ENCODE assay signal across 8 mouse cellular contexts in genomic region chr6:22288004-22288736, GRCm38 (mm10). TPM values are rescaled to one million over a fixed set of nuclear protein-coding genes. Genes with fewer than 3 reads are reported as not detected.
DNase-seq lines count a peak whose midpoint lies in the region; ATAC-seq and TF ChIP-seq lines count a peak whose summit lies in the region.

Wnt16 (plus strand) TSS chr6:22288227.

- no peak within 1 kb of the TSS for H3K4me3 ChIP-seq in kidney, adult 2 months (ENCODE audit: insufficient read depth, low read depth, low read length)
- peak within 1 kb of the TSS; percentile 38 for H3K4me3 ChIP-seq in forebrain, postnatal 0 days (ENCODE audit: low read depth, low read length)
- peak within 1 kb of the TSS; percentile 39 for H3K4me3 ChIP-seq in midbrain, embryonic 15.5 days

- ATAC-seq in forebrain, postnatal 0 days, result peak; percentile 74
- ATAC-seq in midbrain, embryonic 15.5 days (replicated peaks), result peak; percentile 72

- no peak for TF ChIP-seq CTCF in kidney, adult 2 months (conservative IDR thresholded peaks at IDR 0.05; ENCODE audit: insufficient read depth, insufficient read length, low read depth, low read length)
- no peak for TF ChIP-seq CTCF in forebrain, postnatal 0 days (IDR thresholded peaks at IDR 0.05; ENCODE audit: low read depth)

- H3K4me2 ChIP-seq in forebrain, postnatal 0 days (ENCODE audit: low read depth), result peak within 1 kb of the TSS; percentile 77
- H3K4me2 ChIP-seq in midbrain, embryonic 15.5 days, result peak within 1 kb of the TSS; percentile 68

- H3K36me3 ChIP-seq in kidney, adult 2 months (ENCODE audit: control insufficient read depth, insufficient read depth, low read length), result no peaks in the 10 kb centered on the region
- no peaks in the 10 kb centered on the region for H3K36me3 ChIP-seq in forebrain, postnatal 0 days (ENCODE audit: insufficient read depth)
- H3K36me3 ChIP-seq in midbrain, embryonic 15.5 days (replicated peaks), result no peaks in the 10 kb centered on the region

- H3K9me3 ChIP-seq in forebrain, postnatal 0 days (ENCODE audit: low read length), result no peaks in the 10 kb centered on the region
- H3K9me3 ChIP-seq in midbrain, embryonic 15.5 days, result no peaks in the 10 kb centered on the region

- H3K4me1 ChIP-seq in kidney, adult 2 months (ENCODE audit: control insufficient read depth, insufficient read depth, low read length), result no peaks in the 10 kb centered on the region
- H3K4me1 ChIP-seq in forebrain, postnatal 0 days (ENCODE audit: insufficient read depth), result peaks cover 17% of the 10 kb centered on the region; the same call in 1 of the 2 replicates
- H3K4me1 ChIP-seq in midbrain, embryonic 15.5 days, result peaks cover 22% of the 10 kb centered on the region

- 0 out of 2 replicates have a peak within 1 kb of the TSS, but pooled peaks have one; percentile 3 for H3K9ac ChIP-seq in forebrain, postnatal 0 days
- H3K9ac ChIP-seq in midbrain, embryonic 15.5 days, result peak within 1 kb of the TSS; percentile 28; the same call in 1 of the 2 replicates

- H3K27me3 ChIP-seq in kidney, adult 2 months (replicated peaks; ENCODE audit: control insufficient read depth, insufficient read depth, low read length), result peaks cover 3% of the 10 kb centered on the region
- peaks cover 39% of the 10 kb centered on the region for H3K27me3 ChIP-seq in forebrain, postnatal 0 days (ENCODE audit: insufficient read depth, low read length)
- peaks cover 41% of the 10 kb centered on the region for H3K27me3 ChIP-seq in midbrain, embryonic 15.5 days (replicated peaks)

- WGBS in kidney, adult 2 months, result 8% methylated on average over 20 of the region's 20 CpGs
- 3% methylated on average over 20 of the region's 20 CpGs for WGBS in forebrain, postnatal 0 days
- WGBS in midbrain, embryonic 15.5 days, result 0% methylated on average over 20 of the region's 20 CpGs

- TF ChIP-seq POLR2A in kidney, adult 2 months (IDR thresholded peaks at IDR 0.05; ENCODE audit: low read depth, low read length), result no peak

- H3K27ac ChIP-seq in kidney, adult 2 months (ENCODE audit: insufficient read depth, low read depth, low read length), result no peak within 1 kb of the TSS
- H3K27ac ChIP-seq in forebrain, postnatal 0 days (ENCODE audit: low read depth, low read length), result no peak within 1 kb of the TSS
- no peak within 1 kb of the TSS for H3K27ac ChIP-seq in midbrain, embryonic 15.5 days

- DNase-seq in kidney, adult 11 months, result peak; percentile 9
- DNase-seq in kidney, adult 2 months, result no peak
- peak; percentile 60 for DNase-seq in brain, adult 2 months (ENCODE audit: low read depth, low spot score)
- peak; percentile 22 for DNase-seq in forebrain, postnatal 0 days
- DNase-seq in kidney, postnatal 4 days, result peak; percentile 52 to 66
- DNase-seq in MN1 (ENCODE audit: low spot score), result no peak
- no peak for DNase-seq in urinary bladder, postnatal 4 days (ENCODE audit: low spot score in 2 of 2)

RNA-seq across cellular contexts. Expression of gene Wnt16, which starts in this region (rescaled TPM):
- polyA plus RNA-seq in kidney, adult 2 months (2012; rRNA removed), result 1.4 TPM in 2 replicates
- total RNA-seq in forebrain, postnatal 0 days (2014; rRNA removed), result 1.1 TPM in 2 replicates
- polyA plus RNA-seq in forebrain, postnatal 0 days (2015; fragmentation: Nextera tagmentation; extraction: Ambion mirVana), result 0.31 and 0.34 TPM in 2 replicates
- 0.77 TPM in 2 replicates for polyA plus RNA-seq in midbrain, embryonic 15.5 days (2015; fragmentation: Nextera tagmentation; extraction: Ambion mirVana)

Comparison
In these comparisons a context has a peak if more than half of its experiments do, and no peak if none do; other contexts are left out.
1. DNase-seq: peak in kidney, adult 11 months (single experiment), brain, adult 2 months (single experiment), forebrain, postnatal 0 days (single experiment) and kidney, postnatal 4 days (2 of 2); none in kidney, adult 2 months (single experiment), MN1 (single experiment) and urinary bladder, postnatal 4 days (0 of 2).
2. Peak in ATAC-seq, H3K4me3 ChIP-seq, H3K9ac ChIP-seq and H3K4me2 ChIP-seq in midbrain, embryonic 15.5 days; RNA of the gene not detected or under 1 TPM.